Mouse (Mus musculus): Measurements from ENCODE around the gene Dmtf1.
"Not testable (repeated sequence)": the region's sequence is repeated elsewhere in the genome, so short reads cannot be mapped to it uniquely, and the experiment has no call there.

Dmtf1 gene

GRCm38 (mm10) chr5:9161456-9162041 lies at the start of gene Dmtf1:
Gene Dmtf1, minus strand, starts transcription at chr5:9161776.
- peak; percentile 89 to 95 for DNase-seq (ENCODE audit: low spot score in 2 of 2)

GRCm38 (mm10) chr5:9186467-9186866 lies 24.9 kb upstream of the Dmtf1 start:
- no peak for DNase-seq (ENCODE audit: low spot score in 2 of 2)

GRCm38 (mm10) chr5:9173295-9173694 lies 11.7 kb upstream of the Dmtf1 start:
- no peak for DNase-seq (ENCODE audit: low spot score in 2 of 2)

- not testable (repeated sequence) for DNase-seq (ENCODE audit: low spot score in 2 of 2)
Observed at GRCm38 (mm10) chr5:9169328-9170005, 7.9 kb upstream of the Dmtf1 start.

- DNase-seq (ENCODE audit: low spot score in 2 of 2), result no peak
Observed at GRCm38 (mm10) chr5:9166366-9166765, 4.8 kb upstream of the Dmtf1 start.

GRCm38 (mm10) chr5:9165151-9165550 lies 3.6 kb upstream of the Dmtf1 start:
- peak; percentile 5 to 21 for DNase-seq (ENCODE audit: low spot score in 2 of 2)

- no peak for DNase-seq (ENCODE audit: low spot score in 2 of 2)
Observed at GRCm38 (mm10) chr5:9163411-9163810, 1.8 kb upstream of the Dmtf1 start.

GRCm38 (mm10) chr5:9162088-9162487 lies 512 bp upstream of the Dmtf1 start:
- DNase-seq (ENCODE audit: low spot score in 2 of 2), result no peak

- DNase-seq (ENCODE audit: low spot score in 2 of 2), result peak in 1 of 2 experiments; percentile 26
Observed at GRCm38 (mm10) chr5:9160831-9161455, 633 bp downstream of the Dmtf1 start.

- no peak for DNase-seq (ENCODE audit: low spot score in 2 of 2)
Observed at GRCm38 (mm10) chr5:9157336-9157735, 4.2 kb downstream of the Dmtf1 start.

- DNase-seq (ENCODE audit: low spot score in 2 of 2), result no peak
Observed at GRCm38 (mm10) chr5:9156746-9157145, 4.8 kb downstream of the Dmtf1 start.

GRCm38 (mm10) chr5:9149273-9149850 lies 12.2 kb downstream of the Dmtf1 start:
- DNase-seq (ENCODE audit: low spot score in 2 of 2), result no peak

- DNase-seq (ENCODE audit: low spot score in 2 of 2), result no peak
Observed at GRCm38 (mm10) chr5:9142376-9142775, 19.2 kb downstream of the Dmtf1 start.

GRCm38 (mm10) chr5:9140724-9141123 lies 20.9 kb downstream of the Dmtf1 start:
- DNase-seq (ENCODE audit: low spot score in 2 of 2), result no peak

- no peak for DNase-seq (ENCODE audit: low spot score in 2 of 2)
Observed at GRCm38 (mm10) chr5:9135588-9135987, 26.0 kb downstream of the Dmtf1 start.

- no peak for DNase-seq (ENCODE audit: low spot score in 2 of 2)
Observed at GRCm38 (mm10) chr5:9131786-9132185, 29.8 kb downstream of the Dmtf1 start.

- no peak for DNase-seq (ENCODE audit: low spot score in 2 of 2)
Observed at GRCm38 (mm10) chr5:9128566-9128965, 33.0 kb downstream of the Dmtf1 start.

GRCm38 (mm10) chr5:9124134-9124533 lies 37.4 kb downstream of the Dmtf1 start:
- no peak for DNase-seq (ENCODE audit: low spot score in 2 of 2)

GRCm38 (mm10) chr5:9114162-9114561 lies 47.4 kb downstream of the Dmtf1 start:
- no peak for DNase-seq (ENCODE audit: low spot score in 2 of 2)

GRCm38 (mm10) chr5:9111759-9112158 lies 49.8 kb downstream of the Dmtf1 start:
- DNase-seq (ENCODE audit: low spot score in 2 of 2), result peak; percentile 13 to 27

GRCm38 (mm10) chr5:9111285-9111684 lies 50.3 kb downstream of the Dmtf1 start:
- DNase-seq (ENCODE audit: low spot score in 2 of 2), result no peak

- DNase-seq (ENCODE audit: low spot score in 2 of 2), result no peak
Observed at GRCm38 (mm10) chr5:9109582-9109981, 52.0 kb downstream of the Dmtf1 start.

- DNase-seq (ENCODE audit: low spot score in 2 of 2), result no peak
Observed at GRCm38 (mm10) chr5:9108490-9108889, 53.1 kb downstream of the Dmtf1 start.
